Mouse (Mus musculus): ENCODE data around the gene Vars2.

Vars2 gene

DNA sequence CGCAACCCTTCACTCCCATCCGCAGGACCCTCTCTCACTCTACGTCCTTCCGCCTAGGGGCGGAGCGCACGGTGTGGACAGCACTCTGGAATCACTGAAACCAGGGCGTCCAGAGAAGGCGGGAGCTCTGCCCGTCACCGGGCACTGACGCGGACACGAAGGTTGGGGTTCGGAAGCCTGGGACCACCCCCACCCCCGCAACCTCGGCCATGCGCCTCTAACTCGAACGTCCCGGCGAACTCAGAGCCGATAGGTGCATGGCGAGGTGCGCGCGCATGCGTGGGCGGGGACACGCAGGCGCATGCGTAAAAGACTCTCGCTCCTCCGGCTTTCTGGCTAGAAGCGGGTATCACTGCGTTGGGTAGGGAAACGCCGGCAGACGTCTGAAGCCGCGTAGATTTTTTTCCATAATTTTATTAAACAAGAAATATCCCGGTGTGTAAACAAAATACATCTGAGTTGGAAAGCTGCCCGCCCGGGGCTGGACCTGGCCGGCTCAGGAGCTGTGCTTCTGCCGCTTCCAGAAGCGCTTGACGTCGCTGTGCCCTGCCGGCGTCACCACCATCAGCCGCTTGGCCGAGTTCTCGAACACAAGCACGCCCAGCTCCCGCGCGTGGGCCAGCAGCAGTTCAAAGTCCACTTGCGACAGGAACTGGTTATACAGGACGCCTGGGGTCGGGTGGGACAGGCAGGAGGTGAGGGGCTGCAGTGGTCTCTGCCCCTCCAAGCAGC, at the start of gene Vars2:
Gene Vars2, minus strand, starts transcription at position 259 of the 732 bp plus-strand sequence.
- DNase-seq (ENCODE audit: low read depth, low spot score) = peak; percentile 97

DNA sequence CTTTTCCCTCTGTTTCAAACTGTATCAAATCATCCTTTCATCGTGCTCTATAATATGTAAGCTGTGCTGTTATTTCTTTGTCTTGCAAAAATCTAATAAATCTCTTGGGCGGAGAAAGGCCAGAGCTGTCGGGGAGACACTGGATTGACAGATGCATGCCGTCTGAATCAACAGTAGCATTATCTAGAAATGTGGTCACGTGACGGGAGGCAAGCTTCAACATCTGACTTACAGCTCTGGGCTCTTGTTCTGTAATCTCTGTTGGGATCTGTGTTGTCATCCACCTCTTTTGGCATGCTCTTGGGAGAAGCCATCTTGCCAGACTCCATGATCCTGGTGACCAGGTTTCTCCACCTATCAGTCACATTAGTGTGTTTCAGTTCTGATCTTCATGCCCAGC, 49.7 kb upstream of the Vars2 start:
- peak; percentile 34 for DNase-seq (ENCODE audit: low read depth, low spot score)

DNA sequence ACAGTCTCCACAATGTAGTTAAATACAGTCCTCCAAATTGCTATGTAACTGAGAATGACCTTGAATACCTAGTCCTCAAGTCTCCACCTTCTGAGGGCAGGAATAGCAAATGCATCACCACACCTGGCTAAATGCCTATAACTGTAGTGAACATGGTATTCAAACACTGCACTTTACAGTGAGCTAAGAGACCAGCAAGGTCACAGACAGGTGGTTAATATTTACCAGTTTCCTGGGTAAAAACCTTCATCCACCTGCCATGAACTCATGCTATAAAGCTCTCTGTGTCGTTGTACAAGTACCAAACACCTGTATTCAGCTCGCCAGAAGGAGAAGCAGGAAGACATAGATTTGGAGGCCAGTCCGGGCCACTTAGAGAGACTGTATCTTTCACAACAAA, 48.7 kb upstream of the Vars2 start:
- no peak for DNase-seq (ENCODE audit: low read depth, low spot score)

DNA sequence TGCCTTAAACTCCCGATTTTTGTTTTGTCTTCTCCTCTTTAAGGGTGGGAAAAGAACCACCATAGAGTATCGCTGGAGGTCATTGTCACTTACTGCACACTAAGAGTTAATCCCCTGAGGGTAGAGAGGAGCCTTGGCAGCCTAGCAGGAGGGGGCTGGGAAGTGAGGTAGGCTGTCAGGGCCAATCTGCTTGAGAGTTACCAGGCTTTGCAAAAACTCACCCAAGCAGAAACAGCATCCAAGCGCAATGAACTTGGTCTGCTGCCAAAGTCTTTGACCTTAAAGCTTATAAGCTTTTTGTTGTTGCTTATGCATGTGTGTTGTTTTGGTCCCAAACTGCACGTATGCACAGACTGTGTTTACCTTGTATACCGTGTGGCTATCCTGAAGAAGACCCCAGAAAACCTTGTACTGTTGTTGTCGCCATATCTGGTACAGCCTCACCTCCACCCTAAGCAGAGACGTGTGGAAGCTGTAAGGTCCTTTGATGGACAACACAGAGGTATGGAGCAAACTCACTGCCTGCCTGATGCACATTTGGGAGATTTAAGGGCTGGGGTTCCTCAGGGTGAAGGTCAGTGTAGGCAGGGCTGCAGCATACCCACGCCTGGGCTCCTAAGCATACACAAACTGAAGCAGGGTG, 43.4 kb upstream of the Vars2 start:
- peak; percentile 46 for DNase-seq (ENCODE audit: low read depth, low spot score)

- DNase-seq (ENCODE audit: low read depth, low spot score) = no peak
These were observed 41.2 kb upstream of the Vars2 start for GRCm38 (mm10) chr17:35708611-35709010.

- no peak for DNase-seq (ENCODE audit: low read depth, low spot score)
These were observed 40.5 kb upstream of the Vars2 start for GRCm38 (mm10) chr17:35707929-35708328.

- DNase-seq (ENCODE audit: low read depth, low spot score) = peak; percentile 62
These were observed 38.4 kb upstream of the Vars2 start for GRCm38 (mm10) chr17:35705836-35706235.

- DNase-seq (ENCODE audit: low read depth, low spot score) = peak; percentile 74
These were observed 37.5 kb upstream of the Vars2 start, which contains the start of gene Ddr1 for GRCm38 (mm10) chr17:35704621-35705464. Gene Ddr1 (minus strand): TSS chr17:35704621.

DNA sequence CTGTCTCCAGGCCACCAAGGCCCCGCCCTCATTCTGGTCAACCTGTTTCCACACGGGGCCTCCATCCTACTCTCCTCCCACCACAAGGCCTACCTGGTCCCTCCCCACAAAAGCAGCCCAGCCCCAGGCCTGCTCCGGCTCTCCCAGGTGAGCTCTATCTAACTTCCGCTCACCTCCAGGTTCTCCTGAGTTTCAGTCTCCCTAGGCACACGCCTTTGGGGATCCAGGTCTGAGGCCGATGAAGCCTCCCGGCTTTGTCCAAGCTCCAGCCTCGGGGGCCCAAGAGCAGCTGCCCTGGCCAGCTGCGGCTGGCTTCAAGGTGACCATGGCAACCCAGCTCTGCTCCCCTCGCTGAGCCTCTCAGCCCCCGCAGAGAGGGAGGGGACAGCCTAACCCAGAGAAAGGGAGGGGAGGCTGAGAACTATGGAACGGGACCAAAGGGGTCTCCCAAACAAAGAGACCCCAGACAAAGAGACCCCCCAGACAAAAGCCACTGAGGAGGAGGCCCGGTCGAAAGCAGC, 36.4 kb upstream of the Vars2 start:
- peak; percentile 60 for DNase-seq (ENCODE audit: low read depth, low spot score)

GRCm38 (mm10) chr17:35703065-35703464, 35.7 kb upstream of the Vars2 start:
- no peak for DNase-seq (ENCODE audit: low read depth, low spot score)

- DNase-seq (ENCODE audit: low read depth, low spot score) = no peak
These were observed 35.2 kb upstream of the Vars2 start for GRCm38 (mm10) chr17:35702605-35703004.

GRCm38 (mm10) chr17:35701978-35702461, 34.6 kb upstream of the Vars2 start:
- peak; percentile 31 for DNase-seq (ENCODE audit: low read depth, low spot score)

DNA sequence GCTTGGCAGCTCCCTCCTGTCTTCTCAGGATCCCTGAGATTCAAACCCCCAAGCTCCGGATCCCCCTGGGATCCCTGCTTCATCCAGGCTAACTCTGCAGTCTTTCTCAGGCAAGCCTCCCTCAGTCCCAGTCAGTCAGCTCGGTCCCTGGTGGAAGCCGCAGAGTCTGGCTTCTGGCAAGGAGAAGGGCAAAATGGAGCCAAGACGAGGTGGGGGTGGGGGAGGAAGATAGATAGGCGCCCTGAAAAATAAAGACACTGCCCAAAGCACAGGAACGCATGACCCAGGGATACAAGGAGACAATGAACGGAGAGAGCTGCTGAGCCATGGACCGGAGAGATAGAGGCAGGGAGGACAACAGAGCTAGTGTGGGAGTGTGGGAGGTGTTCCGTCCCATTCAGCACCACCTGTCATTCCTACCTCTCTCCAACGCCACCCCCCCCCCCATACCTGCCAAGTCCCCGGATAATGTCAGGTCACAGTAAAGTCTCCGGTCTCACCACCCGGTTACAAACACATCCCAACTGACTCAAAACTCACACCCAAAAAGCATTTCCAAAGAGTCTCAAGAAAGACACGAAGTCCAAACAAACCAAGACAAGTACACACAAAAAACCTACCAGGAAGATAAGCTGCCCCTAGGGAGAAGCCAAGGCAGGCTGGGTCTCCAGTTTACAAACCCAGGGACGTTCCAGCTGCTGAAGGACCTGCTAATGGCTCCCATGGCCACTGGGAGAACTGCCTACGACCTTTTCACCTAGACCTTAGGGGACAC, 34.0 kb upstream of the Vars2 start:
- peak; percentile 79 for DNase-seq (ENCODE audit: low read depth, low spot score)

GRCm38 (mm10) chr17:35700371-35700961, 33.1 kb upstream of the Vars2 start:
- peak; percentile 92 for DNase-seq (ENCODE audit: low read depth, low spot score)

DNA sequence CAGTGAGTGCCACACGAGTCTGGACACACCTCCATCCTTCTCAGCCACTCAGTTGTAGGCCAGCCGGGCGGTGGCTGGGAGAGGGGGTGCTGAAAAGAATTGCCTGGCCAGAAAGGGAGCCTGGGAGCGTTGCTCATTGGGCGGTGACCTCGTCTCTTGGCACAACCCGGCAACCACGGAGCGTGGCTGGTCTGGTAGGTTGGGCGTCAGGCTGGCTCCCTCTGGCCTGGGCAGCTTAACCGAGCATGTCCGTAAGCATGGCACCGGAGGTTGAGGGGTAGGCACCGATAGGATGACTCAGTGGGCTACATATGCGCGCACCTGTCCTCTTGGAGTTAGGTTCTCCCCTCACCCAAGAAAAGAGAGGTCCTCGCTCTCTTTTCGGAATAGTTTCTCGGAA, 32.5 kb upstream of the Vars2 start:
- peak; percentile 95 for DNase-seq (ENCODE audit: low read depth, low spot score)

DNA sequence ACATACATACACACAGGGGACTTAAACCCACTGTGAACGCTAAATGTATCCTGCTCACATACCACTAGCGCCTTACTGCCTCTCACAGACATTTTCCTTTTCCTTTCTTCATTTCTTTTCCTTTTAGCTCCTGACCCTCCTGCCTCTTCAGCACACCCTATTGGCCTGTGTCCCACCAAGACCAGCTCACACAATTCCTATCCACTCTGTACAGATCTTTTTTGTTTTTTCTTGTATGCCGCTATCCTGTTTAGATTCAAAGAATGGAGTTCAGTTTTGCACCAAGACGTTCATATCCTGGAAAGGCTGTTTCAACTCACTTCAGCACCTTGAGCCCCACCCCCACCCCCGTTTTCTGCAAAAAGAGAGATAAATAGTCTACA, 31.1 kb upstream of the Vars2 start:
- DNase-seq (ENCODE audit: low read depth, low spot score) = no peak

DNA sequence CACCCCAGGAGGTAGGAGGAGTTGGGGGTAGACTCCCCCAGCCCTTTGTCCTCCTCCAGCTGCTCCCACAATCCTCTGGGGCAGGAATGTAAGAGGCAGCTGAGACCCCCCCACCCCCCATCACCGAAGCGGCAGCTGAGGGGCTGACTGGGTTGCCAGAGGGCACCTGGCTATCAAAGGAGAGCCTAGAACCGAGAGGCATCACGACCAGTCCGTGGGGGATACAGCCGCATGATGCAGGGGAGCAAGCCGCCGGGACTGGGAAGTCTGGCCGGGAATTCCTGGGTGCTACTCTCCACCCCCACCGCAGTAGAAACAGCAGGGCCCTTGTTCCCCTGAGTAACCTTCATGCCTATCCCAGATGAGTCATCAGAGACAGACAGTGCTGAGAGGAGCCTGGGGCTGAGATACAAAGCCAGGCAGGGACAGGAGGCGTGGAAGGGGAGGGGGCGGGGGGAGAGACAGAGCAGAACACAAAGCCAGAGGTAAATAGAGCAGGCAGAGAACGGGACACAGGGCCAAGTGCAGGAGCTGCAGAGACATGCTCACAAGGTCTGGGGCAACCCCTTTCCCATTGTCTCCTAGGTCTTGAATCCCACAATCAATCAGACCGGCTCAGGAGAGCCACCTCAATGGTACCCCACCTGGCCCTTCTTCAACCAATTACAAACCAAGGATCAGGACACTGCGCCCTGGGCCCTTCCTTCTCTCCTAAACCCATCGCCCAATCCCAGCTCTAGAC, 30.5 kb upstream of the Vars2 start:
- peak; percentile 97 for DNase-seq (ENCODE audit: low read depth, low spot score)

GRCm38 (mm10) chr17:35697429-35697758, 30.0 kb upstream of the Vars2 start:
- no peak for DNase-seq (ENCODE audit: low read depth, low spot score)

DNA sequence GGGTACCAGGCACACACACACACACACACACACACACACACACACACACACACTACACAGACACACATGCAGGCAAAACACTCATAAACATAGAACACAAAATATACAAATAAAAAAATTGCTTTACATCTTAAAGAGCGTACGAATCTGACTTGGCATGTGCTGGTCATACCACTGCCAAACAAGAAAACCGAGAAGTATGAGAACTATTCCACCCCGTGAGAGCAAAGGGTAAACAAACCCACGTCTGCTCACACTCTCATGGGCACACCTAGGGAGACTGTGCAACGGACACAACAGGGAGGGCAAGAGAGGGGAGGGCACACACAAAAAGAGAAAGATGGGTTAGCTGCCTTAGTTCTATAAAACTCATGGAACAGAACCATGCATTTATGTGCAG, 29.3 kb upstream of the Vars2 start:
- no peak for DNase-seq (ENCODE audit: low read depth, low spot score)

GRCm38 (mm10) chr17:35695289-35695688, 27.9 kb upstream of the Vars2 start:
- peak; percentile 65 for DNase-seq (ENCODE audit: low read depth, low spot score)
